Mouse (Mus musculus) bone marrow macrophage, adult 2 months (primary cell): ENCODE measurements at regions not wholly inside any gene's neighbourhood (a gene's known extent, or its start where the extent isn't known, plus 50 kb on each side); places are given as distances from the start of the nearest gene placed in this dataset.

Experiments
- H3K27ac ChIP-seq: 2 replicates; pipeline ENCODE4 v1.5.1; 2012; ENCODE audit warnings: low read depth, low read length; ENCODE audit not compliant: insufficient read depth
- H3K4me1 ChIP-seq: 2 replicates; pipeline ENCODE4 v1.6.1; 2012; ENCODE audit warnings: low read length; ENCODE audit not compliant: control insufficient read depth, insufficient read depth
- H3K4me3 ChIP-seq: 2 replicates; pipeline ENCODE4 v1.5.1; 2012; ENCODE audit warnings: mild to moderate bottlenecking, low read length, moderate library complexity; ENCODE audit not compliant: insufficient read depth
- CTCF ChIP-seq: IDR thresholded peaks from 2 replicates; pipeline ENCODE4 v1.5.1; 2012; ENCODE audit warnings: low read depth, mild to moderate bottlenecking, low read length, moderate library complexity
- POLR2A ChIP-seq: IDR thresholded peaks from 2 replicates; pipeline ENCODE4 v1.6.1; 2012; ENCODE audit warnings: mild to moderate bottlenecking, low read depth, low read length, borderline replicate concordance

GRCm38 (mm10) chr6:135543863-135544262, 181.5 kb downstream of the Emp1 start:
- Histone ChIP-seq H3K4me1 (no peaks in the 10 kb centered on the region), H3K27ac (no peak overlapping the region), H3K4me3 (no peak overlapping the region)
- TF ChIP-seq CTCF, result no peak

DNA sequence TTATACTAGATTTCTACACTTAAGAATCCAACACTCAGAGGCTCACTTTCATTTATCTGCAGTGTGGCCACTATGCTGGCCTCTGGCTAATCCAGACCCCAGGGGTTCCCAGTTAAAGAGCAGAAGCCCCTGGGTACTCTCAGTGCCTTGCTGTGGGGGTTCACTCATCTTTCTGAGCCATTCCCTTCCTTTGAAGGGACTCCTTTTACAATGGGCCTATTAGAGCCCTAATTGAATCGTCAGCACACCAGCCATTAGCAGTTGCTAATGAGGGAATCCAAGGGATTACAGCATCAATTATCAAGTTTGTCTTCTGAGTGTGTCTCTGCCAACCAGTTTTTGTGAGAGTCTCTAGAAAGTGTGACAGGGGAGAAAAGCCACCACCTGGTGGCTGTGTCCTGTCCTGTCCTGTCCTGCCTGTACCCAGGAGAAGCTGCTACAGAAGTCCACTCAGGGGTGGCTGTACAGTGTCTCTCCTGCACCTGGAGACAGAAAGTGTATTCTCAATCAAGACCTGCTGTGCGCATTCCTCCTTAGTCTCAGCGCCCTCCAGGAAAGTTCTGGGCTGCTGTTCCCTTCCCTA, 188.1 kb downstream of the Emp1 start:
- TF ChIP-seq POLR2A (no peak), CTCF (no peak)

GRCm38 (mm10) chr6:135552396-135552795, 190.1 kb downstream of the Emp1 start:
- TF ChIP-seq CTCF (no peak), POLR2A (no peak)
- H3K4me1 ChIP-seq, result no peaks in the 10 kb centered on the region
- H3K27ac ChIP-seq, result no peak overlapping the region
- no peak overlapping the region for H3K4me3 ChIP-seq

More for the DNA sequence above, 188.1 kb downstream of the Emp1 start:
- Histone ChIP-seq H3K27ac (no peak overlapping the region), H3K4me1 (no peaks in the 10 kb centered on the region), H3K4me3 (no peak overlapping the region)

DNA sequence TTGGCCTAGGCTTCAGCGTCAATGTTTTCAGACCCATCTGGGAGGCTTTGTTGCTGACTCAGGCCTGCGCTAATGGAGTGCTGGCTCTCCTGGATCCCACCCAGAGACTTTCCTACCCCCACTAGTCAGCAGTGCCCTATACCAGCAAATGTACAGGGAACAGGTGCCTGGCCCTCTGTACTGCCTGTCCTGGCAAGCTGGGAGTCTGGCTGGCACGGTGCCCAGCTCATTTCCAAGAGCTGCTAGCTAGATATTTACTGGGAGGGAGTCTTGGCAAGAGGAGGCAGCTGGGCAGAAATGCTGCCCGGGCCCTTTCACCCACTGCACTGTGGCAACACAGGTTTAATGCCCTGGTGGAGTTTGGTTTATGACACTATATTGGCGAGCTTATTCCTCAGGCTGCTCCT, 197.2 kb downstream of the Emp1 start:
- no peak for TF ChIP-seq POLR2A
- no peak overlapping the region for H3K27ac ChIP-seq
- no peaks in the 10 kb centered on the region for H3K4me1 ChIP-seq
- no peak overlapping the region for H3K4me3 ChIP-seq

DNA sequence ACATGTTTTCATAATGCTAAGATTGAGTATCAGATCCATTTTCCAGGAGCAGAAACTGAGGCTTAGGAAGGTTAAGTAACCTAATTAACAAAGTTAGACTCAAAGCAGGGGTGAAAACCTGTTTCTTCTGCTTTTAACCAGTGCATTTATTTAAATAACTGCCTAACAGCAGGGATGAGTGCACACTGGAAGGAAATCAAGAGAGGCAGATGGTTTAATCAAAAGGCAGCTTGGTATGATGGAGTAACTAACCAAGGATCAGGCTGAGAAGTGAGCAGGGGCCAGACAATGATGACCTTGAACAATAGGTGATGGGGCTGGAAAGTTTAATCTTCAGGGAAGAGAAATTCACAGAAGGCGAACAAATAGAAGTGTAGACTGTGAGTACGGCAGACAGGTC, 199.9 kb downstream of the Emp1 start:
- Histone ChIP-seq H3K4me1 (no peaks in the 10 kb centered on the region), H3K4me3 (no peak overlapping the region), H3K27ac (no peak overlapping the region)
- TF ChIP-seq CTCF (no peak), POLR2A (no peak)

GRCm38 (mm10) chr6:135563766-135564165, 201.4 kb downstream of the Emp1 start:
- Histone ChIP-seq H3K4me3 (no peak overlapping the region), H3K27ac (no peak overlapping the region), H3K4me1 (no peaks in the 10 kb centered on the region)
- TF ChIP-seq POLR2A (no peak), CTCF (no peak)

DNA sequence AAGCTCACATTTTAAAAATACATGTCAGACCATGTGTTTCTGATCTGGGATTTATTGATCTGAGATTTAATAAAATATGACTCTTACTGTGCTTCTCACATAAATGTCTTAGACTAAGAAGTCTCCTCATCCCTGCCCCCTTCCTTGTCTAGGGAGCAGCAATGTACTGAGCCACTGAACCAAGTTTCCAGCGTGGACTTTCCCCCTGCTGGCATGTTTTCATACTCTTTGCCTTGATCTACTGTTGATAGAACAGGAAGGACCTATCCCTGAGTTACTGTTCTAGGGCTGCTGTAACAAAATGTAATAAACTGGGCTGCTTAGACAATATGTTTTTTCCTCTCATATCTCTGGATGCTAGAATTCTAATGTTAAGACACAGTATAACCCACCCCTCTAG, 206.7 kb downstream of the Emp1 start:
- no peak for TF ChIP-seq CTCF
- TF ChIP-seq POLR2A, result no peak
- Histone ChIP-seq H3K4me3 (no peak overlapping the region), H3K4me1 (no peaks in the 10 kb centered on the region), H3K27ac (no peak overlapping the region)

GRCm38 (mm10) chr6:135575294-135575693, 212.9 kb downstream of the Emp1 start:
- Histone ChIP-seq H3K27ac (no peak overlapping the region), H3K4me1 (no peaks in the 10 kb centered on the region), H3K4me3 (no peak overlapping the region)
- TF ChIP-seq POLR2A (no peak), CTCF (no peak)

GRCm38 (mm10) chr6:135578728-135579127, 216.4 kb downstream of the Emp1 start:
- Histone ChIP-seq H3K27ac (no peak overlapping the region), H3K4me3 (no peak overlapping the region), H3K4me1 (no peaks in the 10 kb centered on the region)
- TF ChIP-seq POLR2A (no peak), CTCF (no peak)

DNA sequence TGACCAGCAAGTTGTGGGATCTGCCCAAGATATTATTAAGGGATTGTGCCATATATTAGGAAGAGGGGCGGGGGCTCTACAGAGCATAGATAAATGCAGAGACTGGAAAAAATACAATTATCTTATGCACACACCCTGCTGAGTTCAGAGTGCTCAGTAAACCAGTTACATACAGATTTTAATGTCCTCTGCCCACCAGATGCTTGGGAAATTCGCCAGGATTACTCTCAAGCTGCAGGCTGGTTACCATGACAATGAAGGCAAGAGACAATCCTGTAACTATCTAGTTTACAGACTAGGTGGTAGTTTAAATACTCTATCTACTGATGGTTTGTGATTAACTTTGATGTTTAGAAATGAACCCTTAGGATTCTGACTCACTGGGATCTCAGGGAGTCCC, 220.2 kb downstream of the Emp1 start:
- no peaks in the 10 kb centered on the region for H3K4me1 ChIP-seq
- no peak overlapping the region for H3K4me3 ChIP-seq
- H3K27ac ChIP-seq, result no peak overlapping the region
- TF ChIP-seq CTCF (no peak), POLR2A (no peak)

- H3K4me3 ChIP-seq, result no peak overlapping the region
- TF ChIP-seq CTCF (no peak), POLR2A (no peak)
Observed at GRCm38 (mm10) chr6:135584782-135585181, 222.4 kb downstream of the Emp1 start.

DNA sequence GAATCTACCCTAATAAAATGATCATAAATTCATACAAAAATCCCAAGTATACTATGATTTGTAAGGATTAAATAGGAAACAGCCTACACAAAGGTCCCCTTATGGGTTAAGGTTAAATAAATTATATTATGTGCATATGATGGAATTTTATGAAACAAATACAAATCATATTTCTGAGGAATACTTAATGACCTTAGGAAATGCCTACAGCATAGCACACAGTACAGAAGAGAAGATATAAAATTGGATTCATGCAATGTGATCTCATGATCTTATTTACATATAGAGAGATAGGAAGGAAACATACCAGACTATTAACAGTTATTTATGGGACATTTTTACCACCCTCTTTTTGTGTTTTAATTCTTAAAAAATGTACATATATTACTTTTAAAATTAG, 227.7 kb downstream of the Emp1 start:
- Histone ChIP-seq H3K27ac (no peak overlapping the region), H3K4me1 (no peaks in the 10 kb centered on the region), H3K4me3 (no peak overlapping the region)
- TF ChIP-seq CTCF, result no peak
- no peak for TF ChIP-seq POLR2A

More at GRCm38 (mm10) chr6:135584782-135585181, 222.4 kb downstream of the Emp1 start:
- no peak overlapping the region for H3K27ac ChIP-seq
- H3K4me1 ChIP-seq, result no peaks in the 10 kb centered on the region
